ENCODE assay signal across 38 mouse cellular contexts in the genomic region with DNA sequence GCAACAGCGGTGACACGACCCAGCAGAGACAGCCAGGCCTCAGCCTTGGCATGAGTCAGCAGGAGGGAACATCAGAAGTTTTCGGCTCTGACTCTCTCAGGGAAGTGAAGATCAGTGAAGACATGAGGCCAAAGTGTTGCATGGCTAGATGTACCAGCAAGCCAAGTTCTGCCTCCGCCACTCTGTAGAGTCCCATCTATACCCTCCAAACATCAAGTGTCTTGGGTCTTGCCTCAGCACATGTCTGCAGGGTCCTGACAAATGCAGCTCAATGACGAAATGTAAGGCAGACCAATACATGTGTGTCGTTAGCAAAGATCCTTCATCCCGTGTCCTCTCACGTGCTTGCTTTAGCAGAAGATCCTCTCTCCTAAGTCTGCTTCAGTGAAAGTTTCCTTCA. TPM values are rescaled to one million over a fixed set of nuclear protein-coding genes. Genes with fewer than 3 reads are reported as not detected.
"Had no signal": no experiment of that assay in that cellular context is flagged by ENCODE, and none has a peak within 500 bp of the region (broad histone marks: within the 10 kb centered on the region; RNA-seq: fewer than 3 reads in every experiment).

No protein-coding gene starts in this region.

- H3K4me2 ChIP-seq: heart, embryonic 11.5 days; heart, embryonic 13.5 days; heart, embryonic 15.5 days; hindbrain, embryonic 12.5 days; hindbrain, embryonic 14.5 days; intestine, embryonic 15.5 days; limb, embryonic 13.5 days; limb, embryonic 15.5 days; liver, embryonic 12.5 days had no signal

- H3K36me3 ChIP-seq: heart, embryonic 13.5 days; heart, embryonic 15.5 days; hindbrain, embryonic 10.5 days; hindbrain, embryonic 12.5 days; intestine, embryonic 15.5 days; limb, embryonic 13.5 days; limb, embryonic 15.5 days; liver, embryonic 12.5 days had no signal

- H3K4me3 ChIP-seq: gastrocnemius, adult 2 months; heart, adult 2 months; heart, embryonic 13.5 days; heart, embryonic 15.5 days; hindbrain, embryonic 10.5 days; hindbrain, embryonic 12.5 days; intestine, embryonic 15.5 days; limb, embryonic 13.5 days; limb, embryonic 15.5 days; liver, embryonic 12.5 days had no signal

- H3K27ac ChIP-seq: gastrocnemius, adult 2 months; heart, adult 2 months; heart, embryonic 13.5 days; heart, embryonic 15.5 days; hindbrain, embryonic 10.5 days; hindbrain, embryonic 12.5 days; hindbrain, embryonic 14.5 days; intestine, embryonic 15.5 days; limb, embryonic 13.5 days; limb, embryonic 15.5 days; liver, embryonic 12.5 days had no signal

- H3K4me1 ChIP-seq: heart, embryonic 13.5 days; heart, embryonic 15.5 days; hindbrain, embryonic 10.5 days; hindbrain, embryonic 12.5 days; intestine, embryonic 15.5 days; limb, embryonic 13.5 days; limb, embryonic 15.5 days; liver, embryonic 12.5 days had no signal

- ATAC-seq: hindbrain, embryonic 16.5 days; inflammation-experienced regulatory T-cells, adult 6 months; intestine, embryonic 15.5 days; intestine, postnatal 0 days; liver, embryonic 12.5 days had no signal

- H3K27me3 ChIP-seq: heart, embryonic 13.5 days; heart, embryonic 15.5 days; hindbrain, embryonic 12.5 days; intestine, embryonic 15.5 days; limb, embryonic 13.5 days; limb, embryonic 15.5 days; liver, embryonic 12.5 days had no signal

- DNase-seq: gastrocnemius, adult 2 months; gastrocnemius, postnatal 10 days; gastrocnemius, postnatal 25 days; heart, adult 2 months; heart, postnatal 14 days; heart, postnatal 4 days; kidney, adult 18-20 months; kidney, adult 8-10 months; kidney, postnatal 10 days; kidney, postnatal 4 days; layer of hippocampus, adult 9-11 months; layer of hippocampus, postnatal 36 days; left cerebral cortex, postnatal 4 days had no signal

- H3K9ac ChIP-seq: heart, embryonic 13.5 days; heart, embryonic 15.5 days; hindbrain, embryonic 12.5 days; hindbrain, embryonic 14.5 days; intestine, embryonic 15.5 days; limb, embryonic 13.5 days; limb, embryonic 15.5 days; liver, embryonic 12.5 days had no signal

RNA-seq across cellular contexts. Expression of a gene that starts 38.6 kb away (rescaled TPM):
- total RNA-seq: granulocyte monocyte progenitor cell, adult 5-6 weeks; heart, postnatal 14 days; heart, postnatal 4 days; layer of hippocampus, adult 8-10 months; layer of hippocampus, postnatal 14 days; layer of hippocampus, postnatal 36 days; left cerebral cortex, adult 18-20 months; left cerebral cortex, adult 8-10 months; left cerebral cortex, postnatal 10 days; left cerebral cortex, postnatal 25 days; left cerebral cortex, postnatal 4 days had no signal
- polyA plus RNA-seq: frontal cortex, adult 2 months; heart, adult 2 months; heart, embryonic 13.5 days; heart, embryonic 15.5 days; heart, postnatal 0 days; inflammation-experienced regulatory T-cells, adult 6 months; intestine, postnatal 0 days; kidney, embryonic 16.5 days; liver, adult 2 months had no signal

RNA-seq across cellular contexts. Expression of a gene that starts 46.5 kb away (rescaled TPM):
- total RNA-seq: gastrocnemius, adult 2 months; gastrocnemius, postnatal 25 days; granulocyte monocyte progenitor cell, adult 5-6 weeks; layer of hippocampus, adult 8-10 months; layer of hippocampus, postnatal 14 days; layer of hippocampus, postnatal 36 days; left cerebral cortex, adult 18-20 months; left cerebral cortex, adult 8-10 months; left cerebral cortex, postnatal 10 days; left cerebral cortex, postnatal 25 days; left cerebral cortex, postnatal 4 days; liver, adult 2 months had no signal
- polyA plus RNA-seq: frontal cortex, adult 2 months; inflammation-experienced regulatory T-cells, adult 6 months; intestine, postnatal 0 days; kidney, embryonic 14.5 days; kidney, embryonic 16.5 days; liver, embryonic 12.5 days had no signal
